In the genomic region with DNA sequence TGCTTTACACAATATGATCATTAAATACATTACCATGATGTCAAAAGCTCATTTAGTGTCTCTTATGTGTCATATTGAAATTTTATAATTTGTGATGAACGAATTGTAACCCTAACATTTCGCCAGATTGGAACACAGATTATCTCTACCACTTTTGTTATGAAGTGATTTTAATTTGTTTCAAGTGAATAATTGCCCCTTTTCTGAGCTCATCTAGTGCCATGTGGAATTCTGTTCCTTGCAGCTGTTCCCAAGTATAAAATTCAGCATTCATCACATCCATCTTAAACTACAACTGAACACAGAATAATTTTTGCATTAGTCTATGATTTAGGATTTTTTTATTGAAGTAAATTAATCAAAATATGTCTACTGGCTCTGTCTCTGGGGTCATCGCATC, we compare ENCODE assay signal across 25 mouse cellular contexts.
A peak's percentile ranks its signal among the peaks of the same experiment; 100 is the strongest.
DNase-seq lines count a peak whose midpoint lies in the region; ATAC-seq and TF ChIP-seq lines count a peak whose summit lies in the region.
"Had no signal": no experiment of that assay in that cellular context is flagged by ENCODE, and none has a peak within 500 bp of the region (broad histone marks: within the 10 kb centered on the region; RNA-seq: fewer than 3 reads in every experiment).

No protein-coding gene starts in this region.

- H3K9me3 ChIP-seq in forebrain, embryonic 14.5 days (replicated peaks; ENCODE audit: control insufficient read depth, low read length): no peaks in the 10 kb centered on the region
- no peaks in the 10 kb centered on the region for H3K9me3 ChIP-seq in forebrain, embryonic 10.5 days
- H3K9me3 ChIP-seq in forebrain, postnatal 0 days (ENCODE audit: low read length): no peaks in the 10 kb centered on the region
- H3K9me3 ChIP-seq in forebrain, embryonic 11.5 days (ENCODE audit: control insufficient read depth, low read length): no peaks in the 10 kb centered on the region
- H3K9me3 ChIP-seq: embryonic facial prominence, embryonic 10.5 days; embryonic facial prominence, embryonic 12.5 days; forebrain, embryonic 15.5 days had no signal

- H3K4me3 ChIP-seq in forebrain, embryonic 14.5 days (ENCODE audit: low read depth, low read length): no peak overlapping the region
- no peak overlapping the region for H3K4me3 ChIP-seq in forebrain, embryonic 10.5 days
- H3K4me3 ChIP-seq in forebrain, postnatal 0 days (ENCODE audit: low read depth, low read length): no peak overlapping the region
- H3K4me3 ChIP-seq in forebrain, embryonic 11.5 days (ENCODE audit: low read depth, low read length): no peak overlapping the region
- H3K4me3 ChIP-seq: embryonic facial prominence, embryonic 10.5 days; embryonic facial prominence, embryonic 12.5 days; forebrain, embryonic 15.5 days had no signal

- no peak overlapping the region for H3K9ac ChIP-seq in forebrain, embryonic 14.5 days (ENCODE audit: low read length)
- no peak overlapping the region for H3K9ac ChIP-seq in forebrain, postnatal 0 days
- H3K9ac ChIP-seq in forebrain, embryonic 11.5 days (ENCODE audit: low read length): no peak overlapping the region
- H3K9ac ChIP-seq: embryonic facial prominence, embryonic 12.5 days; forebrain, embryonic 15.5 days had no signal

- no peaks in the 10 kb centered on the region for H3K36me3 ChIP-seq in forebrain, embryonic 14.5 days (ENCODE audit: control insufficient read depth, insufficient read depth, low read length)
- H3K36me3 ChIP-seq in forebrain, embryonic 10.5 days (replicated peaks): no peaks in the 10 kb centered on the region
- H3K36me3 ChIP-seq in forebrain, postnatal 0 days (ENCODE audit: insufficient read depth): no peaks in the 10 kb centered on the region
- H3K36me3 ChIP-seq in forebrain, embryonic 11.5 days (ENCODE audit: control insufficient read depth, insufficient read depth, low read length): no peaks in the 10 kb centered on the region
- H3K36me3 ChIP-seq: embryonic facial prominence, embryonic 10.5 days; embryonic facial prominence, embryonic 12.5 days; forebrain, embryonic 15.5 days; G1E had no signal

- no peak for TF ChIP-seq CTCF in forebrain, postnatal 0 days (IDR thresholded peaks at IDR 0.05; ENCODE audit: low read depth)

- 81% methylated on average over 3 of the region's 3 CpGs for WGBS in forebrain, embryonic 14.5 days
- WGBS in forebrain, embryonic 10.5 days: 89% methylated on average over 3 of the region's 3 CpGs
- WGBS in forebrain, postnatal 0 days: 69% methylated on average over 3 of the region's 3 CpGs
- WGBS in forebrain, embryonic 11.5 days: 89% methylated on average over 3 of the region's 3 CpGs

- H3K27me3 ChIP-seq in forebrain, embryonic 14.5 days (replicated peaks; ENCODE audit: control insufficient read depth, insufficient read depth, low read length): no peaks in the 10 kb centered on the region
- peaks cover 8% of the 10 kb centered on the region; the same call in 1 of the 2 replicates for H3K27me3 ChIP-seq in forebrain, embryonic 10.5 days (ENCODE audit: poor library complexity, severe bottlenecking)
- no peaks in the 10 kb centered on the region for H3K27me3 ChIP-seq in forebrain, postnatal 0 days (ENCODE audit: insufficient read depth, low read length)
- H3K27me3 ChIP-seq in forebrain, embryonic 11.5 days (ENCODE audit: control insufficient read depth, insufficient read depth, low read length): no peaks in the 10 kb centered on the region
- H3K27me3 ChIP-seq: CH12.LX; embryonic facial prominence, embryonic 12.5 days; forebrain, embryonic 15.5 days; Patski had no signal

- ATAC-seq in forebrain, embryonic 14.5 days: no peak
- peak; percentile 47; the same call in 1 of the 2 replicates for ATAC-seq in forebrain, postnatal 0 days
- ATAC-seq in forebrain, embryonic 11.5 days (replicated peaks; ENCODE audit: low FRiP score): no peak
- ATAC-seq: activated CD4-positive, CD25-positive, alpha-beta regulatory T cell, adult 4 months; CD4-positive, CD25-positive, alpha-beta regulatory T cell, adult 4 months; forebrain, embryonic 15.5 days; Patski had no signal

- no peak overlapping the region for H3K27ac ChIP-seq in forebrain, embryonic 14.5 days (ENCODE audit: low read depth, low read length)
- no peak overlapping the region for H3K27ac ChIP-seq in forebrain, embryonic 10.5 days
- H3K27ac ChIP-seq in forebrain, postnatal 0 days (ENCODE audit: low read depth, low read length): no peak overlapping the region
- no peak overlapping the region for H3K27ac ChIP-seq in forebrain, embryonic 11.5 days (ENCODE audit: low read depth, low read length)
- H3K27ac ChIP-seq: embryonic facial prominence, embryonic 10.5 days; embryonic facial prominence, embryonic 12.5 days; forebrain, embryonic 15.5 days had no signal

- no peak overlapping the region for H3K4me2 ChIP-seq in forebrain, embryonic 14.5 days (ENCODE audit: low read length)
- H3K4me2 ChIP-seq in forebrain, postnatal 0 days (ENCODE audit: low read depth): no peak overlapping the region
- H3K4me2 ChIP-seq in forebrain, embryonic 11.5 days (ENCODE audit: low read depth, low read length, severe bottlenecking): no peak overlapping the region
- H3K4me2 ChIP-seq: embryonic facial prominence, embryonic 12.5 days; forebrain, embryonic 15.5 days had no signal

- peak; percentile 27 for DNase-seq in forebrain, embryonic 14.5 days (ENCODE audit: low spot score)
- no peak for DNase-seq in forebrain, embryonic 10.5 days (ENCODE audit: extremely low spot score, low spot score)
- DNase-seq in forebrain, postnatal 0 days: peak; percentile 18
- DNase-seq in forebrain, embryonic 11.5 days (ENCODE audit: low spot score): no peak
- peak; percentile 15 for DNase-seq in layer of hippocampus, adult 9-10 months (ENCODE audit: low spot score)
- DNase-seq in layer of hippocampus, postnatal 10 days (ENCODE audit: low spot score in 2 of 2): no peak
- DNase-seq in brain, adult 2 months (ENCODE audit: low read depth, low spot score): peak; percentile 18
- no peak for DNase-seq in right cerebral cortex, postnatal 10 days (ENCODE audit: low spot score in 2 of 2)
- DNase-seq: adrenal gland, adult 8-10 months; adrenal gland, postnatal 14 days; adrenal gland, postnatal 36 days; B cell, adult 2 months; cerebellum, adult 11-12 months; cerebellum, adult 2 months; cerebellum, adult 9-10 months; cerebellum, postnatal 10 days; cerebellum, postnatal 25 days had no signal

- H3K4me1 ChIP-seq in forebrain, embryonic 14.5 days (ENCODE audit: control insufficient read depth, insufficient read depth, low read length): 0 out of 2 replicates have a peak, but pooled peaks cover 2% of the 10 kb centered on the region
- peaks cover 17% of the 10 kb centered on the region for H3K4me1 ChIP-seq in forebrain, embryonic 10.5 days
- no peaks in the 10 kb centered on the region for H3K4me1 ChIP-seq in forebrain, postnatal 0 days (ENCODE audit: insufficient read depth)
- H3K4me1 ChIP-seq in forebrain, embryonic 11.5 days (replicated peaks; ENCODE audit: control insufficient read depth, insufficient read depth, low read length): peaks cover 2% of the 10 kb centered on the region; the same call in 1 of the 2 replicates
- H3K4me1 ChIP-seq: embryonic facial prominence, embryonic 12.5 days had no signal

Comparison
In these comparisons a context has a peak if more than half of its experiments do, and no peak if none do; other contexts are left out.
1. DNase-seq: peak in forebrain, embryonic 14.5 days (single experiment), forebrain, postnatal 0 days (single experiment), layer of hippocampus, adult 9-10 months (single experiment) and brain, adult 2 months (single experiment); none in forebrain, embryonic 10.5 days (single experiment), forebrain, embryonic 11.5 days (single experiment), layer of hippocampus, postnatal 10 days (0 of 2) and right cerebral cortex, postnatal 10 days (0 of 2).